Mouse (Mus musculus) midbrain, embryonic 12.5 days (tissue): ENCODE results near the gene Ghr. TPM values are rescaled to one million over a fixed set of nuclear protein-coding genes. Genes with fewer than 3 reads are reported as not detected.

Source experiments
- ATAC-seq: fragments of 200-750 bp; cut with Nextera tagmentation; 2 replicates; pipeline ENCODE4 v1.8.0; 2017; ENCODE audit warnings: low read depth, moderate TSS enrichment, moderate library complexity; ENCODE audit not compliant: low FRiP score
- H3K27ac ChIP-seq: fragments of 300-500 bp; sonication (generic); replicated peaks from 2 replicates; pipeline ENCODE4 v1.5.1; 2016; ENCODE audit warnings: mild to moderate bottlenecking
- H3K27me3 ChIP-seq: fragments of 300-500 bp; sonication (generic); 2 replicates; pipeline ENCODE4 v1.6.1; 2016; ENCODE audit warnings: mild to moderate bottlenecking
- H3K36me3 ChIP-seq: fragments of 300-500 bp; sonication (generic); 2 replicates; pipeline ENCODE4 v1.6.1; 2016
- H3K4me1 ChIP-seq: fragments of 300-500 bp; sonication (generic); 2 replicates; pipeline ENCODE4 v1.6.1; 2016
- H3K4me2 ChIP-seq: fragments of 300-500 bp; sonication (generic); replicated peaks from 2 replicates; pipeline ENCODE4 v1.6.1; 2016; ENCODE audit warnings: mild to moderate bottlenecking, moderate library complexity
- H3K4me3 ChIP-seq: fragments of 300-500 bp; sonication (generic); 2 replicates; pipeline ENCODE4 v1.5.1; 2016; ENCODE audit warnings: mild to moderate bottlenecking
- H3K9ac ChIP-seq: fragments of 300-500 bp; sonication (generic); replicated peaks from 2 replicates; pipeline ENCODE4 v1.6.1; 2016; ENCODE audit warnings: mild to moderate bottlenecking, moderate library complexity
- H3K9me3 ChIP-seq: fragments of 300-500 bp; sonication (generic); 2 replicates; pipeline ENCODE4 v1.6.1; 2016; ENCODE audit warnings: mild to moderate bottlenecking
- WGBS: fragments of 180-500 bp; shearing (Covaris S2); methylation state at CpG from one replicate; pipeline ENCODE4 v1.1.7; 2016; 5-methylcytosine and 5-hydroxymethylcytosine counted together
- polyA plus RNA-seq: library from polyadenylated mRNA; unstranded; fragments of >200 nt; fragmentation: Nextera tagmentation; extraction: Ambion mirVana; gene quantifications from 2 replicates; pipeline ENCODE4 v1.2.1, GENCODE M21; 2016

Ghr gene
- polyA plus RNA-seq, 1 experiment from 2014 or later: 18.0 TPM

DNA sequence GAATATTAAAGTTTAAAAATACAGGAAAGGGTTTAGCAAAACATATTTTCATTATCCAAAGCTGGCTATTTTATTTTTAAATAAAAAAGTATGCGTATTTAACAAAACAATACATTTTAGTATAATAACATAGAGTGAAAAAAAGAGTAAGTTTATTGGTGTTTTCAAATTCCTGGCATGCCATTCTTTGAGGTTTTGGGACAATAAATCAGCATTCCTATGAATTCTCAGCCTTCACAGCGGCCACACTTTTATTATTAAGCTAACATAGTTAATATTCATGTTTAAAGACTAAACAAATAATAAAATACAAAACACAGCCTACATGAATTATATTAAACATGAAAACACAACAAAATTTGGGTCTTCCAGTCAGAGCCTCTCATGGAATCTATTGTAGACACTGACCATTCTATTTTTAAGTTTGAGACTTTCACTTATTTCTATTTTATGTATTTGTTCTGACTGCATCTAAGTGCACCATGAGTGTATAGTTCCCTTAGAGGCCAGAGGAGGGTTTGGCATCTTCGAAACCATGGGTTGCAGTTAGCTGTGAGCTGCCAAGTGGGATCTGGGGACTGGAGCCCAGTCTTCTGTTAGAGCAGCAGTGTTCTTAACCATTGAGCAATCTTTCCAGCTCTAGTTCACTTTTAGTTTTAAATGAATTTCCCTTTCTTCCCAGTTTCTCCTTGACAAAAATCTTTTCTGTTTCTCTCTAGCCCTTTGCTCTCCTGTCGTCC lies 282.8 kb downstream of the Ghr start:
- ATAC-seq: no peak
- Histone ChIP-seq H3K27me3 (no peaks in the 10 kb centered on the region), H3K36me3 (no peaks in the 10 kb centered on the region), H3K27ac (no peak overlapping the region), H3K9me3 (no peaks in the 10 kb centered on the region), H3K4me2 (no peak overlapping the region), H3K4me3 (no peak overlapping the region), H3K4me1 (no peaks in the 10 kb centered on the region), H3K9ac (no peak overlapping the region)
- WGBS: 84% methylated on average over 4 of the region's 4 CpGs

DNA sequence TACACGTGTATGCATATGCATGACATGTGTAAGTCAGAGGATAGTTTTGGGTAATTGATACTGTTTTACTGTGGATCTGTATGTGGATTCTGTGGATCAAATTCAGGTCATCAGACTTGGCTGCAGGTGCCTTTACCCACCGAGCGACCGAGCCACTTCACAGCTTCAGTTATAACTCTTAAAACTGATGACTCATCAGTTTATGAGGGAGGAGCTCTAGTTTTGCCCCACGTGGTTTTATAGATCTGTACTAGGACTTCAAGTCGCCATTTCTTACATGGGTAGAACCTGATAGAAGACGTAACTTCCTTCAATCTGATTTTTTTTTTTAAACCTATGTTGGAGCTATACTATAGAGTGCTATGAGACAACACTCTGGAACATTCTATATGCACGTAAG lies 285.7 kb downstream of the Ghr start:
- Histone ChIP-seq H3K9me3 (no peaks in the 10 kb centered on the region), H3K4me1 (no peaks in the 10 kb centered on the region), H3K27ac (no peak overlapping the region), H3K36me3 (no peaks in the 10 kb centered on the region), H3K4me2 (no peak overlapping the region), H3K4me3 (no peak overlapping the region), H3K9ac (no peak overlapping the region), H3K27me3 (no peaks in the 10 kb centered on the region)
- no peak for ATAC-seq
- 83% methylated on average over 8 of the region's 8 CpGs for WGBS

DNA sequence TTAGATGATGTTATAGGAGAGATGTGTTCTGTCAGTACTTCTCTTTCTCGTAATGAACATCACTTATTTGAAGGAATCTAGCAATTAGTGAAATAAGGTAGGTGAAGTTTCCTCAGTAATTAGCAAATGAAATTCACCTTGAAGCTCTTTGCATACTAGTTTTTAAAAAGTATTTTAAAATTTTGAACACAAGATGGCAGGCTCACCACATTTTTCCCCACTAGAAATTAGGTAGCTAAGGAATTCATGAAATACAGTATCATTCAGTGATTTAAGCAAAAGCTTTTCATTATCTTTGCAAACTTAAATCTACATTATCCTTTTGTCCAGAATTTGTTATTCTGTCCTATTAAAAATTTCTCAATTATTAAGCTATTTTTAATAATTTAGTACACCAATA lies 287.3 kb downstream of the Ghr start:
- no peaks in the 10 kb centered on the region for H3K9me3 ChIP-seq
- no peak overlapping the region for H3K9ac ChIP-seq
- H3K27ac ChIP-seq: no peak overlapping the region
- H3K4me3 ChIP-seq: no peak overlapping the region
- no peak for ATAC-seq
- H3K4me2 ChIP-seq: no peak overlapping the region
- H3K27me3 ChIP-seq: no peaks in the 10 kb centered on the region
- H3K4me1 ChIP-seq: no peaks in the 10 kb centered on the region
- H3K36me3 ChIP-seq: no peaks in the 10 kb centered on the region
- WGBS: 91% methylated on average over 1 of the region's 1 CpGs

DNA sequence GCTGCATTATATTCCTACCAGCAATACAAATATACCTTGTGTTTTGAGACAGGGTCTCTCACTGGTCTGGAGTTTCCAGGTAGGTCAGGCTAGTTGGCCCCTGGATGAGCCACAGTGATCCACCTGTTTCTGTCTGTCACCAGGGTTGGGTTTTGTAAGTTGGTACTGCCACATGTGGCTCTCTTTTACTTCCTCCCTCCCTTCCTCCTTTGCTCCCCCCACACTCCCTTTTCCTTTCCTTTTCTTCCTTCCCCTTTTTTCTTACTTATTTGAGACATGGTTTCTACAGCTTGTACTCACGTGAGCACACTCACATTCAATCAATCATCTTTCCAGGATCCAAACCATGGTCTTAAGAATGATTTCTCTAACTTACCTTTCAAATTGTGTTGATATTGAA lies 289.8 kb downstream of the Ghr start:
- ATAC-seq: no peak
- H3K4me1 ChIP-seq: no peaks in the 10 kb centered on the region
- no peak overlapping the region for H3K27ac ChIP-seq
- no peaks in the 10 kb centered on the region for H3K36me3 ChIP-seq
- no peak overlapping the region for H3K4me2 ChIP-seq
- H3K27me3 ChIP-seq: no peaks in the 10 kb centered on the region
- WGBS: 64% methylated on average over 1 of the region's 1 CpGs
- H3K9me3 ChIP-seq: no peaks in the 10 kb centered on the region
- no peak overlapping the region for H3K4me3 ChIP-seq
- H3K9ac ChIP-seq: no peak overlapping the region

DNA sequence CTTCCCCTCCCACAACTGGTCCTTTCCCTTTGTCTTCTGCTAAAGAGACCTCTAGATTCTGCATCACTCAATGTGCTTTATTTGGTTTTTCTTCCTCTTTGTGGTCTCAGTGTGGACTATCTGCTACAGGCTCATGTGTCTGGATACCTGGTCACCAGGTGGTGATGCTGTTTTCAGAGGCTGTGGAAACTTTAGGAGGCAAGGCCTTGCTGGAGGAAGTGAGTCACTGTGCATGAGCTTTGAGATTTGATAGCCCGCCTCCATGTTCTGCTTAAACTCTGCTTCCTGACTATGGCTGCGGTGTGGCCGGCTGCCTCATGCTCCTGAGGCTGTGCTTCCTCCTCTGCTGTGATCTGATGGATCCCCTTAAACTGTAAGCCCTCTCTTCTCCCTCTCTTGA lies 292.9 kb downstream of the Ghr start:
- H3K9me3 ChIP-seq: no peaks in the 10 kb centered on the region
- H3K4me3 ChIP-seq: no peak overlapping the region
- H3K4me1 ChIP-seq: no peaks in the 10 kb centered on the region
- H3K36me3 ChIP-seq: no peaks in the 10 kb centered on the region
- H3K27me3 ChIP-seq: no peaks in the 10 kb centered on the region
- no peak overlapping the region for H3K4me2 ChIP-seq
- no peak for ATAC-seq
- WGBS: 82% methylated on average over 3 of the region's 3 CpGs
- H3K9ac ChIP-seq: no peak overlapping the region
- H3K27ac ChIP-seq: no peak overlapping the region

DNA sequence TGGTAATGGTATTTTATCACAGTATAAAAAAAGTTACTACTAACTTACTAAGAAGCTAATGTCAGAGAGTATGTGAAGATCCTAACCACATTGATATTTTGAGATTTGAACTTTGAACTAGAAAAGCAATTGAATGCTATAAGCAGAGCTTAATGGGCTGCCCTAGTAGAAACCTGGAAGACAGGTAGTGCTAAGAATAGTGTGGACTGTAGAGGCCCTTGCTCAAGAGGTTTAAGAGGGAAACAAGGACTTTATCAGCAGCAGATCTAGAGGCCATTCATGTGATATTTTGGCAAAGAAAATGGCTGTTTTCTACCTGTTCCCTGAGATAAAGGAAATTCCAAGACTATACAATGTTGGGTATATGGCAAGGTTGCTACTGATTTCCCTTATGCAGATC lies 297.3 kb downstream of the Ghr start:
- Histone ChIP-seq H3K27ac (no peak overlapping the region), H3K9me3 (no peaks in the 10 kb centered on the region), H3K27me3 (no peaks in the 10 kb centered on the region), H3K36me3 (no peaks in the 10 kb centered on the region), H3K4me2 (no peak overlapping the region), H3K4me3 (no peak overlapping the region), H3K4me1 (no peaks in the 10 kb centered on the region), H3K9ac (no peak overlapping the region)
- ATAC-seq: no peak

DNA sequence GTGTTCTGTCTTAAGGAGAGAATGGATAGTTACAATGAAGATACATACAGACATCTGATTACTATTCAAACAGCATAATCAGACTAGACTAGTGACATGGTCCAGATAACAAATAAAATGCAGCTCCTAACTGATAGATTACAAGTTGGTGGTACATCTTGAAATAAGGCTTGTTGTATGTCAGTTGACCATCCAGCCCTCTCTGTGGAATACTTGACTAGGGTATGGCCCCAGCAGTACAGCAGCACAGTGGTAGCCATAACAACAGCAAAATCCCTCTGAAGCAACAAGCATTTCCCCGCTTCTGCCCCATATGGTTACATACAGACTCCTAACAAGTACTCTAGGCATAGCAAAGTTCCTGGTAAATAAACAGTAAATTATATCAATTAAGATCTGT lies 301.6 kb downstream of the Ghr start:
- Histone ChIP-seq H3K4me3 (no peak overlapping the region), H3K36me3 (no peaks in the 10 kb centered on the region), H3K9ac (no peak overlapping the region), H3K27me3 (no peaks in the 10 kb centered on the region), H3K4me1 (no peaks in the 10 kb centered on the region), H3K9me3 (no peaks in the 10 kb centered on the region), H3K4me2 (no peak overlapping the region), H3K27ac (no peak overlapping the region)
- no peak for ATAC-seq
- WGBS: 54% methylated on average over 1 of the region's 1 CpGs

DNA sequence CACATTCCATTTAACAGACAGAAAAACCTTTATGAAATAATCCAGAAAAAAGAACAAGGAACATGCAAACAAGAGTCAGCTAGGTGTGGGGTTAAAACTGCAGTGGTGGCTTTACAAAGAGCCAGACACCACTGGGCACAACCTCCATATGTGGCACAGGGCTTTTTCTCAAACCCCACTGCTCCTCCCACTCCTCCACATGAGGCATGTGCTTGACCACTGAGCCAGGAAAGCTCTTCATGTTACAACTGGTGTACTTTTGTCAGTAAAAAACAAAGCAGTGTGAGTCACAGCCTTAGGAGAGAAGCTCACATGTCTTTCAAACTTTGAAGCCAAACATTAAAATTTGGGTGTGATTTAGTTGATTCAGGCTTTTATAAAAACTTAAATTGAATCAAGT lies 302.1 kb downstream of the Ghr start:
- H3K9ac ChIP-seq: no peak overlapping the region
- no peaks in the 10 kb centered on the region for H3K9me3 ChIP-seq
- H3K4me1 ChIP-seq: no peaks in the 10 kb centered on the region
- no peak for ATAC-seq
- no peaks in the 10 kb centered on the region for H3K27me3 ChIP-seq
- no peaks in the 10 kb centered on the region for H3K36me3 ChIP-seq
- no peak overlapping the region for H3K4me3 ChIP-seq
- H3K4me2 ChIP-seq: no peak overlapping the region
- H3K27ac ChIP-seq: no peak overlapping the region

DNA sequence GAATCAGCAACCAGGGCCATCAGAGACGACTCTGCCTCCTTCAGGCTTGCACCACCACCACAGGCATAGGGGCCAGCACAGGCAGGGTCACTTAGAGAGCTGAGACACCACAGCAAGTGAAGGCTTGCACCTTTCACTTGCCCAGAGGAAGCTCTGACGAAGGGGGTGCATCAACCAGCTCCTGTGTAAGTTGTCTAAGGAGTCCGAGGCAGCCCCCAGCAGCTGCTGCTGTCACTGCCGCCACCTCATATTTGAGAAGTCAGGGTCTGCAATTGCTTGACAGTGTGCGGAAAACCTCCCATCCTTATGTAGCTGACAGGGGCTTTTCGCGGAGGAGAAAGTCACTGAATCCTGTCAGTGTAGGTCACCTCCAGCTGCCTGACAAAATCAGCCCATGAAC lies 304.1 kb downstream of the Ghr start:
- H3K27ac ChIP-seq: no peak overlapping the region
- no peak overlapping the region for H3K9ac ChIP-seq
- H3K9me3 ChIP-seq: no peaks in the 10 kb centered on the region
- no peaks in the 10 kb centered on the region for H3K36me3 ChIP-seq
- H3K27me3 ChIP-seq: no peaks in the 10 kb centered on the region
- H3K4me1 ChIP-seq: no peaks in the 10 kb centered on the region
- no peak overlapping the region for H3K4me2 ChIP-seq
- no peak overlapping the region for H3K4me3 ChIP-seq
- 80% methylated on average over 7 of the region's 7 CpGs for WGBS
- ATAC-seq: no peak

DNA sequence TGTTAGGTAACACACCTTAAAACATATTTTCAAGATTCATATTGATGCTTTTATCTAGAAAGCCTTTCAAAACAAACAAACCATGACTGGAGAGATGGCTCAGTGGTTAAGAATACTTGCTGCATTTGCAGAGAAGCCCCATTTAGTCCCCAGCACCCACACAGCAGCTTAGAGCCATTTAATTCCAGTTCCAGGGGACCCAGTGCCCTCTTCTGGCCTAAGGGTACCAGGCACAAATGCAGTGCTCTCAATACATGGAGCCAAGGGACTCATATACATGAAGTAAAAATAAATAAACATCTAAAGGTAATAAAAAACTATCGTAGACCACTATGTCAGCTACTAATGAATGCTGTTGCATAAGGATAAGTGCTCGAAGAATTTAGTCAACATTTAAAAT lies 305.9 kb downstream of the Ghr start:
- Histone ChIP-seq H3K9me3 (no peaks in the 10 kb centered on the region), H3K27me3 (no peaks in the 10 kb centered on the region), H3K4me1 (no peaks in the 10 kb centered on the region), H3K9ac (no peak overlapping the region), H3K27ac (no peak overlapping the region), H3K4me2 (no peak overlapping the region), H3K36me3 (no peaks in the 10 kb centered on the region), H3K4me3 (no peak overlapping the region)
- no peak for ATAC-seq
- 95% methylated on average over 2 of the region's 2 CpGs for WGBS

DNA sequence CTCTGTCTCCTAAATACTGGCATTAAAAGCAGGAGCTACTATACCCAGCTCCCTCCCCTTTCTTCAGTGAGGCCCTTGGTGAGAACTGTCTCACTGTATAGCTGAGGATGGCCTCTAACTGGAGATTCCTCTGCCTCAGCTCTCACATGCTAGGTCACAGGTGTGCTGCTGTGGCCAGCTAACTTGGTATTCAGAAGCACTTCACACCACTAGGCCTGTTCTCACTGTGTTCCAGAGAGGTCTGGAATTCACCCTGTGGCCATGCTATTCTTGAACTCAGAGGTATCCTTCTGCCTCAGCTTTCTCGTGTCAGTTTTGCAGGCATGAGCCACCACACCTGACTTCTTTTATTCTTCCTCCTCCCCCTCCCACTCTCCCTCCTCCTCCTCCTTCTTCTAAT lies 310.1 kb downstream of the Ghr start:
- H3K27ac ChIP-seq: no peak overlapping the region
- no peaks in the 10 kb centered on the region for H3K9me3 ChIP-seq
- no peak overlapping the region for H3K4me2 ChIP-seq
- no peak overlapping the region for H3K4me3 ChIP-seq
- H3K27me3 ChIP-seq: no peaks in the 10 kb centered on the region
- no peak for ATAC-seq
- H3K9ac ChIP-seq: no peak overlapping the region
- 59% methylated on average over 1 of the region's 1 CpGs for WGBS
- H3K4me1 ChIP-seq: peaks cover 8% of the 10 kb centered on the region; the same call in 1 of the 2 replicates
- H3K36me3 ChIP-seq: no peaks in the 10 kb centered on the region

DNA sequence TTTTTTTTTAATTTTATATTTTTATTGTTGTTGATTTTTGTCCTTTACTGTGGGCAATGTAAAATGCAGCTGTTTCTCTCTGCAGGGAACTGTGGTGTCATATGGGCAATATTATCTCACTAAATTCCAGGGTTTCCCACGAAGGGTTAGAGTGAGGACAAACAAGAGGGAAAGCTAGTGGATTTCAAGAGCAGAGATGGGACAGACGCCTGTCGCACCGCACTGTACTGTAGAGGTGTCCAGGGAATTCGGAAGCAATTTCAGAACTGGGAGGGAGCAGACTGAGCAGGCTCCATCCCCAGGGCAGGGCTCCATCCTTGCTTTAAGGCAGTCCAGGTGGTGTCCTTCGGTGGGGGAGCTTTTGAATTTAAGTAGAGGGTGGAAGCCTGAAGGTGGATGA lies 312.1 kb downstream of the Ghr start:
- Histone ChIP-seq H3K9ac (no peak overlapping the region), H3K4me3 (peak overlapping the region; percentile 6; the same call in 1 of the 2 replicates), H3K4me2 (no peak overlapping the region; the same call in 1 of the 2 replicates), H3K27ac (no peak overlapping the region), H3K9me3 (no peaks in the 10 kb centered on the region), H3K4me1 (peaks cover 8% of the 10 kb centered on the region; the same call in 1 of the 2 replicates), H3K36me3 (no peaks in the 10 kb centered on the region), H3K27me3 (no peaks in the 10 kb centered on the region)
- 51% methylated on average over 6 of the region's 6 CpGs for WGBS
- no peak; the same call in 1 of the 2 replicates for ATAC-seq

DNA sequence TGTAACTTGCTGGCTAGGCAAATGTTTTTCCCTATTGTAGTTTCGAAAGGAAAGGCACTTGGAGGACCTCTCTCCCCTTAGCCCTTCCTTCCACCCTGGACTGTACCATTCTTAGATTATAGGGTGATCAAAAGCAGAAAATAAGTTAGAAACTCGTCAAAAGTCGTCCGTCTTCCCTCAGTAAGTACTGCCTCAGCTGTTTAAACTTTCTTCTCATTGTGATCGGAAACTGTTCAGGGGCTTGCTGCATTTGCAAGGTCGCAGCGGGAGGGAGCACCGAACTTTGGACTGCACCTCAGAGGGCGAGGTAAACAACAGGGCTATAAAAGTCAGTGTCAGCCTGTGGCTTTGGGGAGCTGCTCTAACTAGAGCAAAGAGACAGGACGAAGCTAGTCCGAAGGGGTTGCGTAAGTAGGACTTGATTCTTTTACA lies 312.6 kb downstream of the Ghr start:
- H3K36me3 ChIP-seq: no peaks in the 10 kb centered on the region
- no peak overlapping the region for H3K27ac ChIP-seq
- H3K9ac ChIP-seq: 0 out of 2 replicates have a peak overlapping the region, but pooled peaks have one; percentile 20

More for the DNA sequence above, 312.6 kb downstream of the Ghr start:
- 6% methylated on average over 12 of the region's 12 CpGs for WGBS
- peak overlapping the region; percentile 44 for H3K4me2 ChIP-seq
- H3K27me3 ChIP-seq: no peaks in the 10 kb centered on the region
- ATAC-seq: peak; percentile 67
- peaks cover 8% of the 10 kb centered on the region; the same call in 1 of the 2 replicates for H3K4me1 ChIP-seq
- H3K4me3 ChIP-seq: peak overlapping the region; percentile 29
- no peaks in the 10 kb centered on the region for H3K9me3 ChIP-seq
